Mouse (Mus musculus): ENCODE results near the gene C3. TPM values are rescaled to one million over a fixed set of nuclear protein-coding genes. Genes with fewer than 3 reads are reported as not detected.
A peak's percentile ranks its signal among the peaks of the same experiment; 100 is the strongest.

C3 gene
- 1.2 and 1.9 TPM in 2 replicates for polyA plus RNA-seq (2015; fragmentation: Nextera tagmentation; extraction: Ambion mirVana)

DNA sequence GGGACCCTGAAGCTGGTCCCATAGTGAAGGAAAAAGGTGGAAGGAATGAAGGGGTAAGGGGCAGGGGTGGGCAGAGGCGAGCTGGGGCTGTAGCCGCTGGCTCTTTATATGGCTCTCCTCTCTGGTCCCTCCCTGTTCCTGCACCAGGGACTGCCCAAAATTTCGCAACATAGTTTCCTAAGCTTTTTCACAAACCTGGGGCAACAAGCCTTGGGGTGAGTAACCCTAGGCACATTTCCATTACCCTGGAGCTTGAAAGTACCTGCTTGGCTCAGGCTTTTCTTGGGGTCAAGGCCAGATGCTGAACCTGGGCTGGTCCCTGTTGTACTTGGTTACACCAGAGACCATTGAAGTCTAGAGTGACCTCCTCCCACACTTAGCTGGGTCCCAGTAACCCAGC lies at the start of gene C3:
C3 (minus strand) TSS at position 123 of the 400 bp plus-strand sequence.
- no peak within 1 kb of the TSS for H3K27ac ChIP-seq (replicated peaks)
- ATAC-seq (ENCODE audit: low FRiP score, low read depth), result no peak
- no peak within 1 kb of the TSS for H3K4me3 ChIP-seq
- H3K36me3 ChIP-seq, result no peaks in the 10 kb centered on the region
- WGBS, result 89% methylated on average over 3 of the region's 3 CpGs
- no peaks in the 10 kb centered on the region for H3K4me1 ChIP-seq (replicated peaks)
- no peak within 1 kb of the TSS for H3K4me2 ChIP-seq
- H3K27me3 ChIP-seq, result 0 out of 2 replicates have a peak, but pooled peaks cover 3% of the 10 kb centered on the region
- H3K9me3 ChIP-seq, result no peaks in the 10 kb centered on the region
- no peak within 1 kb of the TSS for H3K9ac ChIP-seq

GRCm38 (mm10) chr17:57276634-57277121 lies 48.7 kb upstream of the C3 start:
- H3K4me1 ChIP-seq (replicated peaks), result peaks cover 26% of the 10 kb centered on the region
- H3K36me3 ChIP-seq, result no peaks in the 10 kb centered on the region
- ATAC-seq (ENCODE audit: low FRiP score, low read depth), result peak; percentile 70
- H3K27me3 ChIP-seq, result peaks cover 13% of the 10 kb centered on the region
- H3K4me2 ChIP-seq, result peak overlapping the region; percentile 75
- no peaks in the 10 kb centered on the region for H3K9me3 ChIP-seq
- WGBS, result under 1% methylated on average over 20 of the region's 20 CpGs
- H3K9ac ChIP-seq, result peak overlapping the region; percentile 46
- H3K27ac ChIP-seq (replicated peaks), result 0 out of 2 replicates have a peak overlapping the region, but pooled peaks have one; percentile 37
- peak overlapping the region; percentile 53 for H3K4me3 ChIP-seq

- Histone ChIP-seq H3K4me1 (replicated peaks) (peaks cover 26% of the 10 kb centered on the region), H3K9ac (peak overlapping the region; percentile 38; the same call in 1 of the 2 replicates), H3K9me3 (no peaks in the 10 kb centered on the region), H3K4me3 (peak overlapping the region; percentile 53), H3K27me3 (peaks cover 13% of the 10 kb centered on the region), H3K4me2 (peak overlapping the region; percentile 75), H3K27ac (replicated peaks) (no peak overlapping the region), H3K36me3 (no peaks in the 10 kb centered on the region)
- ATAC-seq (ENCODE audit: low FRiP score, low read depth), result peak; percentile 47; the same call in 1 of the 2 replicates
- WGBS, result 3% methylated on average over 13 of the region's 13 CpGs
Measured at GRCm38 (mm10) chr17:57275997-57276351, 48.0 kb upstream of the C3 start.

- WGBS, result 2% methylated on average over 53 of the region's 53 CpGs
- peaks cover 13% of the 10 kb centered on the region for H3K27me3 ChIP-seq
Measured at GRCm38 (mm10) chr17:57275111-57275996, 47.4 kb upstream of the C3 start.

GRCm38 (mm10) chr17:57274686-57275085 lies 46.8 kb upstream of the C3 start:
- peak overlapping the region; percentile 75 for H3K4me2 ChIP-seq
- H3K9me3 ChIP-seq, result no peaks in the 10 kb centered on the region
- peaks cover 13% of the 10 kb centered on the region for H3K27me3 ChIP-seq
- H3K4me1 ChIP-seq (replicated peaks), result peaks cover 26% of the 10 kb centered on the region
- no peak overlapping the region for H3K27ac ChIP-seq (replicated peaks)
- no peaks in the 10 kb centered on the region for H3K36me3 ChIP-seq
- peak overlapping the region; percentile 53 for H3K4me3 ChIP-seq
- ATAC-seq (ENCODE audit: low FRiP score, low read depth), result peak; percentile 2; the same call in 1 of the 2 replicates
- peak overlapping the region; percentile 38; the same call in 1 of the 2 replicates for H3K9ac ChIP-seq
- 5% methylated on average over 15 of the region's 15 CpGs for WGBS

More at GRCm38 (mm10) chr17:57275111-57275996, 47.4 kb upstream of the C3 start:
- peak overlapping the region; percentile 53 for H3K4me3 ChIP-seq
- H3K9me3 ChIP-seq, result no peaks in the 10 kb centered on the region
- H3K4me2 ChIP-seq, result peak overlapping the region; percentile 75
- H3K4me1 ChIP-seq (replicated peaks), result peaks cover 26% of the 10 kb centered on the region
- H3K36me3 ChIP-seq, result no peaks in the 10 kb centered on the region
- peak overlapping the region; percentile 38 for H3K9ac ChIP-seq
- H3K27ac ChIP-seq (replicated peaks), result no peak overlapping the region
- ATAC-seq (ENCODE audit: low FRiP score, low read depth), result peak; percentile 75

- ATAC-seq (ENCODE audit: low FRiP score, low read depth), result no peak
- Histone ChIP-seq H3K9ac (no peak overlapping the region), H3K4me2 (no peak overlapping the region), H3K36me3 (no peaks in the 10 kb centered on the region), H3K27me3 (peaks cover 13% of the 10 kb centered on the region), H3K4me3 (no peak overlapping the region), H3K9me3 (no peaks in the 10 kb centered on the region), H3K4me1 (replicated peaks) (peaks cover 26% of the 10 kb centered on the region), H3K27ac (replicated peaks) (no peak overlapping the region)
- 42% methylated on average over 7 of the region's 7 CpGs for WGBS
Measured at GRCm38 (mm10) chr17:57273846-57274245, 45.9 kb upstream of the C3 start.

DNA sequence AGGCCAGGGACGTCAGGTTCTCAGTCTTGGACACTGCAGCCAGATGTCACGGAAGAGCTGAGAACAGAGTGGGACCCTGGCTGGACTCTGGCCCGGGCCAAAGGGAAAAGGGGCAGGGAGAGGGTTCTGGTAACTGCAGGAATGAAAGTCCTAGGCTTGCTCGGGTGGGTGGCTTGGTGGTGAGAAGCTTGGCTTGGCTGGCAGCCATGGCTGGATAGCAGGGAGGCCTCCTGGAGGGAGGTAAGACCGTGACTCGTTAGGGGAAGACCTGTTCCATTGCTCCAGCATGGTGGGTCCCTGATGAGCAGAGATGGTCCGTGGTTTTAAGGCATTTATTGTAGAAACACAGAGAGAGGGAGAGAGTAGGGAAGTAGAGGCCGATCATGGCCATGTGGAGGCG lies 43.4 kb upstream of the C3 start:
- no peaks in the 10 kb centered on the region for H3K9me3 ChIP-seq
- no peak overlapping the region for H3K4me2 ChIP-seq
- no peak for ATAC-seq (ENCODE audit: low FRiP score, low read depth)
- no peak overlapping the region for H3K27ac ChIP-seq (replicated peaks)
- H3K27me3 ChIP-seq, result peaks cover 13% of the 10 kb centered on the region
- H3K4me3 ChIP-seq, result no peak overlapping the region
- H3K9ac ChIP-seq, result no peak overlapping the region
- H3K4me1 ChIP-seq (replicated peaks), result peaks cover 18% of the 10 kb centered on the region
- H3K36me3 ChIP-seq, result no peaks in the 10 kb centered on the region
- WGBS, result 64% methylated on average over 9 of the region's 9 CpGs

GRCm38 (mm10) chr17:57267556-57268126 lies 39.7 kb upstream of the C3 start:
- Histone ChIP-seq H3K9me3 (no peaks in the 10 kb centered on the region), H3K9ac (no peak overlapping the region), H3K27ac (replicated peaks) (no peak overlapping the region), H3K4me1 (replicated peaks) (no peaks in the 10 kb centered on the region), H3K36me3 (no peaks in the 10 kb centered on the region; the same call in 1 of the 2 replicates), H3K27me3 (peaks cover 3% of the 10 kb centered on the region; the same call in 1 of the 2 replicates), H3K4me2 (no peak overlapping the region), H3K4me3 (no peak overlapping the region)
- no peak for ATAC-seq (ENCODE audit: low FRiP score, low read depth)
- WGBS, result 95% methylated on average over 6 of the region's 6 CpGs

DNA sequence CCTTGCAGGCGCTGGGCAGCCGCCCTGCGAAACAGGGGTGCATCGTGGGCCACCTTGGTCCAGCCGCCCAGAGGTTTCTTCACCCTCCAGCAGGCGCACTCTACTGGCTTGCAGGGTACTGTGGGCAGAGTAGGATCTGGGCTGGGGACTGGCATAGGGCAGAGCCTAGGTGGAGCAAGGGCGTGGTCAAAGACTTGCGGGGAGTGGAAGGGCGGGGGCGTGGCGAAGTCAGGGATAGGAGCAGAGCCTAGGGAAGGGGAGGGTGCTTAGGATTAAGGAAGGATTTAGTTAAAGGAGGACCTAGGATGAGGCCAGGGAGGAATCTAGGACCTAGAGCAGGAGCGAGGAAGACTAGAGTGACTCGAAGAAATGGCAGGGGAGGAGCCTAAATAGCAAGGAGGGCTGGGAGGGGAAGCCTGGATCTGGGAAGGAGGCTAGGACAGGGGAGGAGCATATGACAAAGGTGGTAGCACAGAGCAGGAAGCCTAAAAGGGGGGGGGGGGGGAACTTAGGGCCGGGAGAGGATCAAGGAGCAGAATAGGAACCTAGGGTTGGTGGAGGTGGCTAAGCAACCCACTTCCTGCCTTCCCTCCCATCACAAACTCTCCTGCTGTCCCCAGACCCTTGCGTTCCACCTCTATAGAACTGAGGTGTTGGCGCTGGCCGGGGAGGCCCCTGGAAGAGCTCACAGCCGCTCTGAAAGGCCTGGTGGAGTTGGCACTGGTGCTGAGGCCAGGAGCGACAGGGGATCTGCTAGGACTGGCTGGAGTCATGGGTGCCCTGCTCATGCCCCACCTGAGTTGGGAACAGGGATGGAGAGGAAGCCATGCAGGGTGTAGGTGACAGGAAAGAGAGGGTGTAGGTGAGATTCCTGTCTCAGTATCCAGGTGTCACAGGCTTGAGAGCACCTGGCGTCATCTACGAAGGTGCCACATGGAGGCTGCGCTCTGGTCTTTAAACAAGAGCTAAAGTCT lies 37.3 kb upstream of the C3 start:
- Histone ChIP-seq H3K9me3 (no peaks in the 10 kb centered on the region), H3K4me3 (no peak overlapping the region), H3K27me3 (no peaks in the 10 kb centered on the region), H3K36me3 (no peaks in the 10 kb centered on the region; the same call in 1 of the 2 replicates), H3K27ac (replicated peaks) (no peak overlapping the region), H3K4me1 (replicated peaks) (no peaks in the 10 kb centered on the region), H3K9ac (no peak overlapping the region), H3K4me2 (no peak overlapping the region)
- peak; percentile 32; the same call in 1 of the 2 replicates for ATAC-seq (ENCODE audit: low FRiP score, low read depth)
- WGBS, result 34% methylated on average over 21 of the region's 22 CpGs

DNA sequence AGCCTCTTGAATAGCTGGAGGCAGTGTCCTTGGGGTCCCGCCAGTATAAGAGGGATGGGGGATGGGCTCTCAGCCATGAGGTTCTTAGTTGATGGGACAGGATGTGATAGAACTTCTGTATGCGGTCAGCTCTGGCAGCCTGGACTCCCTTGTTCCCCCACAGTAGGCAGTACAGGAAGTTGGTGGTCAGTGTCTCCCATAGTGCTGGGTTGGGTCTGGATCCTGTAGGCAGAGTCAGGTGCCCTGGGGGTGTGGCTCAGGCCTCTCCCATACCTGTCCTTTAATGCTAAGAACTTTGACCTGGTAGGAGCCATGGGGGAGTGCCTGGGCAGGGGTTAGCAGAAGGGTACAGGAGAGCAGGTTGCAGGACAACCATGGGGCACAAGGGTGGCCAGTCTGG lies 36.2 kb upstream of the C3 start:
- WGBS, result 90% methylated on average over 2 of the region's 2 CpGs
- H3K9ac ChIP-seq, result no peak overlapping the region
- no peak overlapping the region for H3K4me2 ChIP-seq
- peak; percentile 27; the same call in 1 of the 2 replicates for ATAC-seq (ENCODE audit: low FRiP score, low read depth)
- H3K36me3 ChIP-seq, result no peaks in the 10 kb centered on the region; the same call in 1 of the 2 replicates
- H3K9me3 ChIP-seq, result no peaks in the 10 kb centered on the region
- H3K27ac ChIP-seq (replicated peaks), result no peak overlapping the region
- no peaks in the 10 kb centered on the region for H3K27me3 ChIP-seq
- no peak overlapping the region for H3K4me3 ChIP-seq
- H3K4me1 ChIP-seq (replicated peaks), result no peaks in the 10 kb centered on the region

- Histone ChIP-seq H3K4me3 (no peak overlapping the region), H3K36me3 (no peaks in the 10 kb centered on the region; the same call in 1 of the 2 replicates), H3K27ac (replicated peaks) (no peak overlapping the region), H3K9ac (no peak overlapping the region), H3K4me2 (no peak overlapping the region), H3K4me1 (replicated peaks) (no peaks in the 10 kb centered on the region), H3K27me3 (no peaks in the 10 kb centered on the region), H3K9me3 (no peaks in the 10 kb centered on the region)
- 94% methylated on average over 17 of the region's 17 CpGs for WGBS
- ATAC-seq (ENCODE audit: low FRiP score, low read depth), result no peak
Measured at GRCm38 (mm10) chr17:57262901-57263550, 35.1 kb upstream of the C3 start.
